Mouse (Mus musculus) effector memory CD4-positive, alpha-beta T cell, adult 5 months (primary cell): ENCODE measurements around the gene Vars2. TPM values are rescaled to one million over a fixed set of nuclear protein-coding genes. Genes with fewer than 3 reads are reported as not detected.

Experiments
- polyA plus RNA-seq: library from polyadenylated mRNA; unstranded; fragments of 100-300 nt; shearing (Covaris generic); gene quantifications from one replicate; pipeline ENCODE4 v1.2.1, GENCODE M21; 2017

Vars2 gene
- polyA plus RNA-seq, result 17.0 TPM

DNA sequence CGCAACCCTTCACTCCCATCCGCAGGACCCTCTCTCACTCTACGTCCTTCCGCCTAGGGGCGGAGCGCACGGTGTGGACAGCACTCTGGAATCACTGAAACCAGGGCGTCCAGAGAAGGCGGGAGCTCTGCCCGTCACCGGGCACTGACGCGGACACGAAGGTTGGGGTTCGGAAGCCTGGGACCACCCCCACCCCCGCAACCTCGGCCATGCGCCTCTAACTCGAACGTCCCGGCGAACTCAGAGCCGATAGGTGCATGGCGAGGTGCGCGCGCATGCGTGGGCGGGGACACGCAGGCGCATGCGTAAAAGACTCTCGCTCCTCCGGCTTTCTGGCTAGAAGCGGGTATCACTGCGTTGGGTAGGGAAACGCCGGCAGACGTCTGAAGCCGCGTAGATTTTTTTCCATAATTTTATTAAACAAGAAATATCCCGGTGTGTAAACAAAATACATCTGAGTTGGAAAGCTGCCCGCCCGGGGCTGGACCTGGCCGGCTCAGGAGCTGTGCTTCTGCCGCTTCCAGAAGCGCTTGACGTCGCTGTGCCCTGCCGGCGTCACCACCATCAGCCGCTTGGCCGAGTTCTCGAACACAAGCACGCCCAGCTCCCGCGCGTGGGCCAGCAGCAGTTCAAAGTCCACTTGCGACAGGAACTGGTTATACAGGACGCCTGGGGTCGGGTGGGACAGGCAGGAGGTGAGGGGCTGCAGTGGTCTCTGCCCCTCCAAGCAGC, at the start of gene Vars2:
TSS of gene Vars2 (minus strand) at position 259 of the 732 bp plus-strand sequence.

DNA sequence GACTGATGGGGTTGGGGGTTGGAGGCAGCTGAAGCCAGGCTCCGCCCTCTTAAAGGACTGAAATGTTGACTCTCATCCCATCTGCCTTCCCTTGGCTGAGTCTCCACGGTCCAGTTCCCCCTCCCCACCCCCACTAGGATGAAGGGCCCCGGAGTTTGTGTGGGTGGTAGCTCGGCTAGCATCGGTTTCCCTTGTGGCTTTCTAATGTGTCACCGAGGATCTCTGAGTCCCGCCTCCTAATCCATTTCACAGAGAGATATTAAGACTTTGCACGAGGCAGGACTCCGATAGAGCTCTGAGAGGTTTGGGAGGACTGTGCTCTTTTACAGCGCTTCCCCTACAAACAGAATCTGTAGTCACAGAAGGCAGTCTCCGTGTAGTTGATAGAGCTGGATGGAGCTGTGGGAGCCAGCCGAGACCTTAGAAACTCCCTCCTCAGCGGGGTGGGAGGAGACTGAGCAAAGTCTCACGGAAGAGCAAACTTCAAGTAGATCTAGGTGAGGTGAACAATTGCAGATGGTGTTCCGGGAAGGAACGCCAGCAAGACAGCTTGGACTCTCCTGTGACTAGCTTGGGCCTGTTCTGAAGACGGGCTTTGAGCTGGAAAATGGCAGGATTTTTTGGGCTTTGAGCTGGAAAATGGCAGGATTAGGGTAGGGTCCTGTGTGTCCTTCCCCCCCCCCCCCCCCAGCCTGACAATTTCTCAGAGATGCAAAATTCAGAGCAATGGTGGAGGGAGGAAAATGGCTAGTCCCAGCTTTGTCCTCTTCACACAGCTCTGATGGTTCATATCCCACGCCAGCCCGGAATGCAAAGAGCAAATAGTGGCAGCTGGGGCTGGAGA, 37.5 kb upstream of the Vars2 start, which contains the start of gene Ddr1:
TSS of gene Ddr1 (minus strand) at position 1 of the 844 bp plus-strand sequence.

DNA sequence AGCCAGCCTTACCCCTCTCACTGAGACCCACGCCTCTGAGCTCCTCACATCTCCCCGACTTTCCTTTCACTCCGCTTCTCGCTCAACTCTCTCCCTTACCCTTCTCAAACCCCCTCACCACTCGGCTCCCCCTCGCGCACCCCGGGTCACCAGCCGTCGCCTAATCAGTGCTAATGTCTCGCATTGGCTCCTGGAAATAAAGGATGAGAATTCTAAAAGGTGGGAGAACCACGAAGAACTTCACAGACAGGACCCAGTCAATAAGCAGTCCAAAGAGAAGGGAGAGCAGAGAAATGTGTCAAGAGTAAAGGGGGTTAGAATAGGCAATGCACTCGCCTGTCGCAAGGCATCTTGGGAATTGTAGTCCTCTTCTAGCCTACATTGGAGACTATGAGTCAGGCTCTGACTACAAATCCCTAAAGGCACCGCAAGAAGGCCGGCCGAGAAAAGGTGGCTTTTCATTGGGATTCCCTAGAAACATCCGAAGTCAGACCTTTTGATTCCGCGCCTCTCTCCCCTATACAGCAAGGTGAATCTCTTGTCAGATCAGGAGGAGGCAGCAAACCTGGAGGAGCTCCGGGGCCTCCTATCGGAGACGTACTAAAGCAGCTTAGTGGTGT, 6.1 kb upstream of the Vars2 start, which contains the start of gene Gtf2h4:
TSS of gene Gtf2h4 (minus strand) at position 324 of the 620 bp plus-strand sequence.

DNA sequence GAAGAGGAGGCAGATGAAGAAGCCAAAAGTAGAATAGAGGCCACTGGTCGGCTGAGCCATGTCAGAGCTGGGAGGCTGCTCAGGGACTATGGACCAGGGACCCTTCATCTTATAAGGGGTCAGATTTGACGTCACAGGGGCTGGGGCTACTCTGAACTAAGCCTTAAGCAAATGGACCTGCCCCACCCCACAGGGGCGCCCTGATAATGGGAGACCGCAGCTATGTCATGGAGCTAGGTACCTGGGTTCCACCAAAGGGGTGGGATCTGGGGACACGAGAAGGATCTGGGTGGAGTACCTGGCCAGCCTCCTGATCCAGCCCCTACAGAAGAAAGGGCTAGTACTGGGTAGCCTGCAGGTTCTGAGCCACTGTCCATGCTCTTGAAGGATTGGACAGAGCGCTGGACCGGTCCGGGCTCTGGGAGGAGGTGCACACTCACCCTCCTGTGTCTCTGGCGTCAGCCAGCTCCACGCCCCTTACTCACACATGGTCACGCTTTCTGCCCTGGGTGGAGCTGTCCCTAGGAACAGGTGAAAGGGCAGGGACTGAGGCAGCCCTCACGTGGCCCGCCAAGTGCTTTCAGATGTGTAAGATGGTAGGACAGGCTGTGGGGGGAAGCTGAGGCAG, 23.7 kb downstream of the Vars2 start, which contains the start of gene Mucl3:
TSS of gene Mucl3 (minus strand) at position 87 of the 628 bp plus-strand sequence.

DNA sequence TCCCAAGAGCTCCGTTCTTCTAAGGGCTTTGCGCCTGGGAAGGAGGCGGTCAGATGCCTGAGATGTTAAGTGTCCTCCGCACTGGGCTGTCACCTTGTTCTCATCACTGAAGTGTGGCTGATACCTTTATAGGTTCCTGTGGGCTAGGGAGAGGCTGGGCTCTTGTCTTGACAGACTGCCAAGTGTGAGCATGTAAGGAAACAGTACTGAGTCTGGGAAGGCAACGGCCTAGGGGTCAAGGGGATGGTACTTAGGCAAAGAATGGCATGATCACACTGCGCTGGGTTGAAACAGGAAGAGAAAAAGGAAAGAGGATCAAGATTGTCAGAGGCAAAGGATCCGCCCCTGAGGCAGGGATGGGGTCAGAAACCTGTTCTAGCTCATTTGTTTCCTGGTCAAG, 40.9 kb downstream of the Vars2 start, which contains the start of gene Gm9573:
TSS of gene Gm9573 (minus strand) at position 101 of the 400 bp plus-strand sequence.

Other genes starting within 250 kb of the Vars2 start
- 1,046 TPM for gene H2-Q6, start 242.7 kb downstream of the Vars2 start, polyA plus RNA-seq
- gene H2-Q7, start 228.4 kb downstream of the Vars2 start, polyA plus RNA-seq, result 2,635 TPM
- 121 TPM for gene H2-Q10, start 197.5 kb downstream of the Vars2 start, polyA plus RNA-seq
- not detected for gene Pou5f1, start 161.6 kb downstream of the Vars2 start, polyA plus RNA-seq
- gene Tcf19, start 150.8 kb downstream of the Vars2 start, polyA plus RNA-seq, result 12.1 TPM
- 15.1 TPM for gene Cchcr1, start 150.5 kb downstream of the Vars2 start, polyA plus RNA-seq
- gene Psors1c2, start 134.4 kb downstream of the Vars2 start, polyA plus RNA-seq, result not detected
- gene Cdsn, start 115.5 kb downstream of the Vars2 start, polyA plus RNA-seq, result not detected
- gene 2300002M23Rik, start 100.1 kb downstream of the Vars2 start, polyA plus RNA-seq, result not detected
- not detected for gene Sfta2, start 66.0 kb downstream of the Vars2 start, polyA plus RNA-seq
- gene Gm9573, start 41.0 kb downstream of the Vars2 start, polyA plus RNA-seq, result not detected
- gene Mucl3, start 23.9 kb downstream of the Vars2 start, polyA plus RNA-seq, result not detected
- gene Gtf2h4, start 6.1 kb upstream of the Vars2 start, polyA plus RNA-seq, result 14.7 TPM
- gene Ddr1, start 37.0 kb upstream of the Vars2 start, polyA plus RNA-seq, result 11.5 TPM
- gene Ier3, start 154.1 kb upstream of the Vars2 start, polyA plus RNA-seq, result 29.2 TPM
- 52.6 TPM for gene Flot1, start 155.6 kb upstream of the Vars2 start, polyA plus RNA-seq
- gene Tubb5, start 170.7 kb upstream of the Vars2 start, polyA plus RNA-seq, result 71.0 TPM
- 9.5 TPM for gene Mdc1, start 173.9 kb upstream of the Vars2 start, polyA plus RNA-seq
- gene Nrm, start 193.7 kb upstream of the Vars2 start, polyA plus RNA-seq, result 24.1 TPM
- gene Ppp1r18, start 198.0 kb upstream of the Vars2 start, polyA plus RNA-seq, result 384 TPM
- 54.0 TPM for gene Dhx16, start 212.2 kb upstream of the Vars2 start, polyA plus RNA-seq
- gene 2310061I04Rik, start 229.8 kb upstream of the Vars2 start, polyA plus RNA-seq, result 32.9 TPM
- gene Atat1, start 242.5 kb upstream of the Vars2 start, polyA plus RNA-seq, result 13.2 TPM
- gene Mrps18b, start 248.8 kb upstream of the Vars2 start, polyA plus RNA-seq, result 93.2 TPM
- 76.6 TPM for gene Ppp1r10, start 248.8 kb upstream of the Vars2 start, polyA plus RNA-seq